Comparison of ENCODE assay signal across 9 mouse cellular contexts in genomic region chr8:3411901-3412301, GRCm38 (mm10). TPM values are rescaled to one million over a fixed set of nuclear protein-coding genes. Genes with fewer than 3 reads are reported as not detected.
DNase-seq lines count a peak whose midpoint lies in the region; ATAC-seq lines count a peak whose summit lies in the region.
"Had no signal": no experiment of that assay in that cellular context is flagged by ENCODE, and none has a peak within 500 bp of the region (broad histone marks: within the 10 kb centered on the region; RNA-seq: fewer than 3 reads in every experiment).

No protein-coding gene starts in this region.

- no peaks in the 10 kb centered on the region for H3K27me3 ChIP-seq in liver, embryonic 11.5 days (replicated peaks; ENCODE audit: control insufficient read depth, insufficient read depth, low read length)
- H3K27me3 ChIP-seq: limb, embryonic 12.5 days had no signal

- no peak overlapping the region for H3K4me3 ChIP-seq in liver, embryonic 11.5 days (ENCODE audit: low read depth, low read length)
- H3K4me3 ChIP-seq: limb, embryonic 12.5 days had no signal

- DNase-seq in spleen, adult 12 weeks (ENCODE audit: low spot score), result peak; percentile 3
- no peak for DNase-seq in spleen, postnatal 10 days (ENCODE audit: low spot score in 2 of 2)
- DNase-seq in fibroblast of lung, adult 2 months (ENCODE audit: low read depth), result peak; percentile 87
- DNase-seq in liver, embryonic 11.5 days (ENCODE audit: low spot score), result no peak
- peak; percentile 78 for DNase-seq in yolk sac, embryonic 10.5 days (ENCODE audit: low spot score)
- DNase-seq in right cerebral cortex, postnatal 25 days, result no peak
- DNase-seq in cerebellum, adult 11 months, result no peak

- H3K27ac ChIP-seq in liver, embryonic 11.5 days (ENCODE audit: low read depth, low read length), result peak overlapping the region; percentile 63
- H3K27ac ChIP-seq: limb, embryonic 12.5 days had no signal

- no peaks in the 10 kb centered on the region for H3K36me3 ChIP-seq in liver, embryonic 11.5 days (ENCODE audit: control insufficient read depth, insufficient read depth, low read length)
- H3K36me3 ChIP-seq: limb, embryonic 12.5 days had no signal

- peak; percentile 85 for ATAC-seq in liver, embryonic 11.5 days (replicated peaks; ENCODE audit: low FRiP score)
- ATAC-seq: forebrain, embryonic 14.5 days had no signal

- no peak overlapping the region for H3K9ac ChIP-seq in liver, embryonic 11.5 days (ENCODE audit: low read depth, low read length)
- H3K9ac ChIP-seq: limb, embryonic 12.5 days had no signal

- H3K4me2 ChIP-seq in liver, embryonic 11.5 days, result peak overlapping the region; percentile 45
- H3K4me2 ChIP-seq: limb, embryonic 12.5 days had no signal

- 41% methylated on average over 7 of the region's 7 CpGs for WGBS in liver, embryonic 11.5 days

- H3K9me3 ChIP-seq in liver, embryonic 11.5 days (ENCODE audit: control insufficient read depth, low read length), result no peaks in the 10 kb centered on the region
- H3K9me3 ChIP-seq: limb, embryonic 12.5 days had no signal

- H3K4me1 ChIP-seq in liver, embryonic 11.5 days (replicated peaks; ENCODE audit: control insufficient read depth, insufficient read depth, low read length), result peaks cover 51% of the 10 kb centered on the region

RNA-seq across cellular contexts. Expression of gene Arhgef18, which starts 19.1 kb away (rescaled TPM):
- polyA plus RNA-seq in liver, embryonic 11.5 days (2014; fragmentation: Nextera tagmentation; extraction: Ambion mirVana), result 5.2 and 6.4 TPM in 2 replicates

RNA-seq across cellular contexts. Expression of gene Pex11g, which starts 55.6 kb away (rescaled TPM):
- 3.4 and 4.3 TPM in 2 replicates for polyA plus RNA-seq in liver, embryonic 11.5 days (2014; fragmentation: Nextera tagmentation; extraction: Ambion mirVana)

RNA-seq across cellular contexts. Expression of gene A430078G23Rik, which starts 58.7 kb away (rescaled TPM):
- polyA plus RNA-seq in liver, embryonic 11.5 days (2014; fragmentation: Nextera tagmentation; extraction: Ambion mirVana), result 0.32 and 0.40 TPM in 2 replicates

RNA-seq across cellular contexts. Expression of gene Tex45, which starts 58.8 kb away (rescaled TPM):
- not detected in 2 replicates for polyA plus RNA-seq in liver, embryonic 11.5 days (2014; fragmentation: Nextera tagmentation; extraction: Ambion mirVana)
- polyA plus RNA-seq: limb, embryonic 12.5 days had no signal

Comparison
In these comparisons a context has a peak if more than half of its experiments do, and no peak if none do; other contexts are left out.
1. DNase-seq: peak in spleen, adult 12 weeks (single experiment), fibroblast of lung, adult 2 months (single experiment) and yolk sac, embryonic 10.5 days (single experiment); none in spleen, postnatal 10 days (0 of 2), liver, embryonic 11.5 days (single experiment), right cerebral cortex, postnatal 25 days (single experiment) and cerebellum, adult 11 months (single experiment).